In genomic region chr12:100214156-100214555, GRCm38 (mm10) we compare ENCODE assay signal across 9 mouse cellular contexts.
"Had no signal": no experiment of that assay in that cellular context is flagged by ENCODE, and none has a peak within 500 bp of the region (broad histone marks: within the 10 kb centered on the region; RNA-seq: fewer than 3 reads in every experiment).

No protein-coding gene starts in this region.

- DNase-seq: kidney, postnatal 4 days; liver; liver, embryonic 13.5 days; liver, postnatal 0 days; thymus, postnatal 4 days had no signal

- H3K27ac ChIP-seq: intestine, embryonic 15.5 days; limb, embryonic 12.5 days; liver, embryonic 13.5 days; midbrain, embryonic 13.5 days; stomach, postnatal 0 days had no signal

- H3K4me3 ChIP-seq: intestine, embryonic 15.5 days; limb, embryonic 12.5 days; liver, embryonic 13.5 days; midbrain, embryonic 13.5 days had no signal

- H3K36me3 ChIP-seq: intestine, embryonic 15.5 days; liver, embryonic 13.5 days had no signal

- H3K9ac ChIP-seq: intestine, embryonic 15.5 days; limb, embryonic 12.5 days; liver, embryonic 13.5 days; liver, postnatal 0 days; midbrain, embryonic 13.5 days had no signal

- H3K4me1 ChIP-seq: limb, embryonic 12.5 days had no signal

- H3K9me3 ChIP-seq: intestine, embryonic 15.5 days had no signal

- H3K27me3 ChIP-seq: intestine, embryonic 15.5 days; limb, embryonic 12.5 days; liver, embryonic 13.5 days; midbrain, embryonic 13.5 days had no signal

- H3K4me2 ChIP-seq: intestine, embryonic 15.5 days; limb, embryonic 12.5 days; liver, embryonic 13.5 days; midbrain, embryonic 13.5 days had no signal

- ATAC-seq: intestine, embryonic 15.5 days; liver, postnatal 0 days; midbrain, embryonic 13.5 days had no signal
